Mouse (Mus musculus) liver, adult 2 months (tissue): ENCODE results near the gene Prkar2b.

Source experiments
- CTCF ChIP-seq: fragments of 200-500 bp; IDR thresholded peaks from 2 replicates; pipeline ENCODE4 v1.5.1; 2011; ENCODE audit warnings: low read depth, low read length, control low read depth
- POLR2A ChIP-seq: fragments of 200-500 bp; IDR thresholded peaks from 2 replicates; pipeline ENCODE4 v1.6.1; 2011; ENCODE audit warnings: low read length, control low read depth; ENCODE audit not compliant: insufficient read depth; ENCODE audit errors: extremely low read depth

GRCm38 (mm10) chr12:32109201-32109600, 48.1 kb upstream of the Prkar2b start:
- TF ChIP-seq POLR2A, result no peak
- TF ChIP-seq CTCF, result no peak
